Mouse (Mus musculus) brain, embryonic 14.5 days (tissue): Measurements from ENCODE around the gene Zfp654.

Experiments used
- CTCF ChIP-seq: fragments of 200-500 bp; IDR thresholded peaks from 2 replicates; pipeline ENCODE4 v1.5.1; 2012; ENCODE audit warnings: inconsistent platforms, mild to moderate bottlenecking, moderate library complexity, borderline replicate concordance; ENCODE audit not compliant: insufficient read depth, insufficient read length; ENCODE audit errors: extremely low read depth
- POLR2A ChIP-seq: fragments of 200-500 bp; IDR thresholded peaks from 2 replicates; pipeline ENCODE4 v1.6.1; 2012; ENCODE audit warnings: mild to moderate bottlenecking, inconsistent platforms, borderline replicate concordance; ENCODE audit not compliant: poor library complexity, insufficient read depth, insufficient read length, severe bottlenecking; ENCODE audit errors: extremely low read depth

DNA sequence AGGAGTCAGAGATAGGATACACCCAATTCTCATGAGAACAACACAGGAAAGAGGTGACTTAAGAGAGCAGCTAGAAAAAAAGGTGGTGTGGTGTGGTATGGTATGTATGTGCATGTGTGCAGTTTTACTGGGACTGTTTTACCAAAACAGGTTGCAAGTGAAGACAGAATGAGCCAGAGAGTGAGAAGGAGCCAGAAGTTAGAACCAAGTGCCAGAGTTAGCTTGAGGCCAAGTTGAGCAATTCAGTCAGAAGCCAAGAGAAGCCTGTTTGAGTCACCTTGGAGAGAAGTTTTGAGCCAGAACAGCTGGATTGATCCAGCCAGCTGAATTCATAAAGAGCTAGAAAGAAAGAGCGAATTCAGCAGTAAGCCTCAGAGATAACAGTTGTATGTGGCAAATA lies 75.9 kb downstream of the Zfp654 start:
- TF ChIP-seq CTCF (no peak), POLR2A (no peak)
